Mouse (Mus musculus): ENCODE measurements at regions not wholly inside any gene's neighbourhood (a gene's known extent, or its start where the extent isn't known, plus 50 kb on each side); places are given as distances from the start of the nearest gene placed in this dataset.

DNA sequence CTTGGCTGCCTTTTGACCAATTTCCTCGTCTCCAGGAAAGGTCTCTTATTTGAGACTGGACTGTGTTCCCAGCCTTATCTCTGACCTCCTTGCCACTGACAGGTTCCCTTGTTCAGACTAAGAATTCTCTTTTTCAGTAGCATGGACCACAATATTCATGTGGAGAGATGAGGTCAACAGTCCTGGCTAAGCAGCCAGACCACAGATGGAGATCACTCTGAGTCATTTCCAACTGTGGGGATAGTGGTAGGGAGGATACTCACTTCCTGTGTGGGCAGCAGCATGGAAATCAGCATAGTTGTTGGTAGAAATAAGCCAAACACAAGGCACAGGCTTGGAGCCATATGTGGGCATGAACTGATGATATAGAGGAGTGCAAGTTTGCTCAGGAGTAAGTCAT lies 52.9 kb upstream of the Slc24a5 start:
- Histone ChIP-seq H3K4me2 (no peak overlapping the region), H3K4me1 (ENCODE audit: control insufficient read depth, insufficient read depth, low read length) (no peaks in the 10 kb centered on the region), H3K27ac (ENCODE audit: low read depth, low read length) (no peak overlapping the region), H3K36me3 (ENCODE audit: control insufficient read depth, insufficient read depth, low read length) (no peaks in the 10 kb centered on the region), H3K9ac (ENCODE audit: low read depth, low read length) (no peak overlapping the region), H3K9me3 (replicated peaks; ENCODE audit: control insufficient read depth, low read length) (no peaks in the 10 kb centered on the region), H3K4me3 (ENCODE audit: low read depth, low read length) (no peak overlapping the region), H3K27me3 (ENCODE audit: control insufficient read depth, insufficient read depth, low read length) (no peaks in the 10 kb centered on the region)
- no peak for ATAC-seq (replicated peaks; ENCODE audit: insufficient number of reproducible peaks, low FRiP score, low TSS enrichment)
- 48% methylated on average over 1 of the region's 1 CpGs for WGBS (ENCODE audit: insufficient replicate concordance)

- WGBS (ENCODE audit: insufficient replicate concordance) = 82% methylated on average over 1 of the region's 1 CpGs
- Histone ChIP-seq H3K27ac (ENCODE audit: low read depth, low read length) (no peak overlapping the region), H3K4me2 (no peak overlapping the region), H3K4me1 (ENCODE audit: control insufficient read depth, insufficient read depth, low read length) (no peaks in the 10 kb centered on the region), H3K36me3 (ENCODE audit: control insufficient read depth, insufficient read depth, low read length) (no peaks in the 10 kb centered on the region), H3K9ac (ENCODE audit: low read depth, low read length) (no peak overlapping the region), H3K27me3 (ENCODE audit: control insufficient read depth, insufficient read depth, low read length) (no peaks in the 10 kb centered on the region), H3K9me3 (replicated peaks; ENCODE audit: control insufficient read depth, low read length) (no peaks in the 10 kb centered on the region), H3K4me3 (ENCODE audit: low read depth, low read length) (no peak overlapping the region)
- ATAC-seq (replicated peaks; ENCODE audit: insufficient number of reproducible peaks, low FRiP score, low TSS enrichment) = no peak
These were observed 51.0 kb upstream of the Slc24a5 start for GRCm38 (mm10) chr2:125016946-125017345.
